Mouse (Mus musculus): ENCODE measurements around the gene Rps12. TPM values are rescaled to one million over a fixed set of nuclear protein-coding genes. Genes with fewer than 3 reads are reported as not detected.
"Not testable (repeated sequence)": the region's sequence is repeated elsewhere in the genome, so short reads cannot be mapped to it uniquely, and the experiment has no call there.

The Rps12 gene
- total RNA-seq, 2 experiments from 2014 or later, result 169 to 225 TPM

- intact Hi-C loops (cut with DNase I), result no loop called here
- no peak for TF ChIP-seq CTCF (IDR thresholded peaks at IDR 0.05)
- Histone ChIP-seq H3K27ac (no peak overlapping the region), H3K4me3 (no peak overlapping the region)
- DNase-seq (ENCODE audit: extremely low spot score in 1 of 2, low spot score in 2 of 2), result no peak
Observed at GRCm38 (mm10) chr10:23804665-23805064, 17.6 kb upstream of the Rps12 start.

GRCm38 (mm10) chr10:23802911-23803310 is 15.8 kb upstream of the Rps12 start:
- intact Hi-C loops (cut with DNase I), result no loop called here
- DNase-seq (ENCODE audit: extremely low spot score in 1 of 2, low spot score in 2 of 2), result no peak
- TF ChIP-seq CTCF (IDR thresholded peaks at IDR 0.05), result no peak

GRCm38 (mm10) chr10:23799933-23800332 is 12.9 kb upstream of the Rps12 start:
- H3K27ac ChIP-seq, result no peak overlapping the region
- no peak for TF ChIP-seq CTCF (IDR thresholded peaks at IDR 0.05)
- no peak for DNase-seq (ENCODE audit: extremely low spot score in 1 of 2, low spot score in 2 of 2)
- no peak overlapping the region for H3K4me3 ChIP-seq
- intact Hi-C loops (cut with DNase I), result loop anchor here (10.0 kb wide), 1 partner anchor 825 kb away; no protein-coding TSS in a partner anchor

More at GRCm38 (mm10) chr10:23802911-23803310, 15.8 kb upstream of the Rps12 start:
- Histone ChIP-seq H3K4me3 (no peak overlapping the region), H3K27ac (no peak overlapping the region)

GRCm38 (mm10) chr10:23798142-23798541 is 11.1 kb upstream of the Rps12 start:
- H3K4me3 ChIP-seq, result no peak overlapping the region
- intact Hi-C loops (cut with DNase I), result loop anchor here (10.0 kb wide), 1 partner anchor 827 kb away; no protein-coding TSS in a partner anchor

GRCm38 (mm10) chr10:23797606-23798005 is 10.5 kb upstream of the Rps12 start:
- intact Hi-C loops (cut with DNase I), result loop anchor here (10.0 kb wide), 1 partner anchor 827 kb away; no protein-coding TSS in a partner anchor
- Histone ChIP-seq H3K27ac (no peak overlapping the region), H3K4me3 (no peak overlapping the region)
- no peak for TF ChIP-seq CTCF (IDR thresholded peaks at IDR 0.05)
- DNase-seq (ENCODE audit: extremely low spot score in 1 of 2, low spot score in 2 of 2), result no peak

More at GRCm38 (mm10) chr10:23798142-23798541, 11.1 kb upstream of the Rps12 start:
- H3K27ac ChIP-seq, result no peak overlapping the region
- DNase-seq (ENCODE audit: extremely low spot score in 1 of 2, low spot score in 2 of 2), result no peak
- TF ChIP-seq CTCF (IDR thresholded peaks at IDR 0.05), result no peak

GRCm38 (mm10) chr10:23796551-23797503 is 9.8 kb upstream of the Rps12 start, which contains the start of gene Slc18b1:
Gene Slc18b1 (plus strand): TSS chr10:23796986.
- TF ChIP-seq CTCF (IDR thresholded peaks at IDR 0.05), result no peak
- DNase-seq (ENCODE audit: extremely low spot score in 1 of 2, low spot score in 2 of 2), result peak; percentile 31 to 47
- Histone ChIP-seq H3K27ac (peak within 1 kb of the TSS; percentile 83), H3K4me3 (peak within 1 kb of the TSS; percentile 77)
- intact Hi-C loops (cut with DNase I), result loop anchor here (10.0 kb wide), 1 partner anchor 828 kb away; no protein-coding TSS in a partner anchor

GRCm38 (mm10) chr10:23795871-23796520 is 8.9 kb upstream of the Rps12 start:
- no peak for TF ChIP-seq CTCF (IDR thresholded peaks at IDR 0.05)
- H3K4me3 ChIP-seq, result peak overlapping the region; percentile 77
- intact Hi-C loops (cut with DNase I), result loop anchor here (10.0 kb wide), 1 partner anchor 829 kb away; no protein-coding TSS in a partner anchor
- H3K27ac ChIP-seq, result no peak overlapping the region
- DNase-seq (ENCODE audit: extremely low spot score in 1 of 2, low spot score in 2 of 2), result no peak

GRCm38 (mm10) chr10:23788056-23788600 is 1.1 kb upstream of the Rps12 start:
- intact Hi-C loops (cut with DNase I), result loop anchor here (10.0 kb wide), 1 partner anchor 1063 kb away; no protein-coding TSS in a partner anchor
- peak overlapping the region; percentile 81 for H3K27ac ChIP-seq

GRCm38 (mm10) chr10:23786631-23787038 is 440 bp downstream of the Rps12 start:
- H3K4me3 ChIP-seq, result peak overlapping the region; percentile 91
- peak overlapping the region; percentile 84 for H3K27ac ChIP-seq
- DNase-seq (ENCODE audit: extremely low spot score in 1 of 2, low spot score in 2 of 2), result not testable (repeated sequence)
- intact Hi-C loops (cut with DNase I), result loop anchor here (10.0 kb wide), 1 partner anchor 1062 kb away; no protein-coding TSS in a partner anchor

More at GRCm38 (mm10) chr10:23788056-23788600, 1.1 kb upstream of the Rps12 start:
- peak overlapping the region; percentile 91 for H3K4me3 ChIP-seq
- no peak for TF ChIP-seq CTCF (IDR thresholded peaks at IDR 0.05)
- no peak for DNase-seq (ENCODE audit: extremely low spot score in 1 of 2, low spot score in 2 of 2)

- Histone ChIP-seq H3K27ac (no peak overlapping the region), H3K4me3 (peak overlapping the region; percentile 91)
- no peak for DNase-seq (ENCODE audit: extremely low spot score in 1 of 2, low spot score in 2 of 2)
- TF ChIP-seq CTCF (IDR thresholded peaks at IDR 0.05), result no peak
- intact Hi-C loops (cut with DNase I), result loop anchor here (10.0 kb wide), 1 partner anchor 1061 kb away; no protein-coding TSS in a partner anchor
Observed at GRCm38 (mm10) chr10:23786040-23786439, 1.0 kb downstream of the Rps12 start.

- DNase-seq (ENCODE audit: extremely low spot score in 1 of 2, low spot score in 2 of 2); H3K4me3 ChIP-seq; H3K27ac ChIP-seq: not testable (repeated sequence)
- intact Hi-C loops (cut with DNase I), result loop anchor here (10.0 kb wide), 1 partner anchor 1061 kb away; no protein-coding TSS in a partner anchor
Observed at GRCm38 (mm10) chr10:23785599-23785998, 1.5 kb downstream of the Rps12 start.

Measured in left cerebral cortex, adult 2 months (tissue).